Mouse (Mus musculus): ENCODE data around the gene Olfr466.
A peak's percentile ranks its signal among the peaks of the same experiment; 100 is the strongest.

Olfr466 gene

DNA sequence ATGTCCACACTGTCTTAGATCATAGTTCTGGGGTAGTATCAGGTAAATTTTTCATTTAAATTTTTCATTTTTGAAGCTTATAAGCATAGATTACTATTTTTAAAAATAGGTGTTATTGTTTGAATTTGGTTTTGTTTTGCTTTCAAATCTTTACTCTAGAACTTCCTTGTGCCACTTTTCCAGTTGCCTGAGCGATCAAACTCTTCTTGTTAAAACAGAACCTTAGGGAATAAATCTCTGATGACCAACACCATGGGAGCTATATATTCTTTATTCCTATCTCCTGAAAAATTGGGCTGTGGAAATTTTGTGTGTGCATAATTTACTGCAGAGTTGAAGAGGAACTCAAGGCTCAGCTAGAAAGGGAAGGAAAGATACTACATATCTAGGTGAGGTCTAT is at the start of gene Olfr466:
TSS of gene Olfr466 (plus strand) at position 301 of the 400 bp plus-strand sequence.
- DNase-seq, result no peak

DNA sequence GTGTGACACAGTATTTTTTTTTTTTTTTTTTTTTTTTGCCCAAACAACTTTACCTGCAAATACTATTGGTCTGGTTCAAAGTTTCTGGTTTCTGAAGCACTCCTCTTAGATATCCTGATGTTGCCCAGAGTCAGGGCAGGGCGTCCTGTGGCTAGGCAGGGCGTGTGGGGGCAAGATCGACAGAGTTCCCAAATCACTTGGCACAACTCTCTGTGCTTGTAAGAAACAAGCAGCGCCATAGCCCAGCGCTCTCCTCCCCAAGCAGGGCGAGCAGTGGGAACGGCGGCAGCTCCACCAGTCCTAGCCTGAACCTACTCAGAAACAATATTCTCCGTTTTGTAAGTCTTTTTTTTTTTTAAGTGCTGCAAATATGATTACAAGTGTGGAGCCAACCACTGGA is 49.4 kb upstream of the Olfr466 start:
- DNase-seq, result no peak

DNA sequence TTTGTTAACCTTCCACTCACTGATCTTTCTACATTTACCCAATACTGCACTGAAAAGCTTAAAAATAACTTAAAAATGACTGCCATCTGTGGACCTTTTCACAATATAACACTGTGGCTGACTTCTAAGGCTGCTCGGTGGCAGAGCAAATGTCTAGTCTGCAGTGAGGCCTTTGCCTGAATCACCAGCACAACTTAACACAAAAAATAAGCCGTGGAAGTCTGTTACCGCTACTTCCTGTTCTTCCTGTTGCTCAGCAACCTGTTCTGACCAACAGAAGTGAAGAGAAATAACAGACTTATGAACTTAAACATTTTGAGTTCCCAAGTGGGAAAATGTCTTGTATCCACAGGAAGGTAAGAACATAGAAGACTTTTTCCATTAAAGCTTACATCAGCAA is 48.8 kb upstream of the Olfr466 start:
- DNase-seq, result no peak

DNA sequence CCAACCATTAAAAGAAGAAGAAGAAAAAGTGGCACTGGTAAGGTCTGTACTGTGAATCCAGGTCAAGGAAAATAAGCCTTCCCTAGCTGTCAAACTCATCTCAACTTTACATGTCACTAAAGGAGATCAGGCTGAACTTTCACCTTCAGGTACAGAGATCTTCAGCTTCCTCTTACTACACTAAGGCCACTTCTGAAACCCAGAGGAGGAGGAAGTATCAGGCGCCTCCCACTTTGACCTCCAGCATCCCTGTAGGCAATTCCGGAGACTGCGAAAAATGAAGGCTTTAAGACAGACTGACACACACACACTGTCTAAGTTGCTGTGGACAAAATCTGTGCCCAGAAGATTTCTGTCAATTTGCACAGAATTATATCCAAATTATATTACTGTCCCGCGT is 38.1 kb upstream of the Olfr466 start:
- no peak for DNase-seq

- DNase-seq, result peak; percentile 89 to 91
These were observed 37.5 kb upstream of the Olfr466 start, which contains the start of gene Mfsd14b for GRCm38 (mm10) chr13:65112459-65113110. Gene Mfsd14b, minus strand, starts transcription at chr13:65112975.

- peak in 1 of 2 experiments; percentile 8 for DNase-seq
These were observed 36.8 kb upstream of the Olfr466 start for GRCm38 (mm10) chr13:65113239-65113638.

DNA sequence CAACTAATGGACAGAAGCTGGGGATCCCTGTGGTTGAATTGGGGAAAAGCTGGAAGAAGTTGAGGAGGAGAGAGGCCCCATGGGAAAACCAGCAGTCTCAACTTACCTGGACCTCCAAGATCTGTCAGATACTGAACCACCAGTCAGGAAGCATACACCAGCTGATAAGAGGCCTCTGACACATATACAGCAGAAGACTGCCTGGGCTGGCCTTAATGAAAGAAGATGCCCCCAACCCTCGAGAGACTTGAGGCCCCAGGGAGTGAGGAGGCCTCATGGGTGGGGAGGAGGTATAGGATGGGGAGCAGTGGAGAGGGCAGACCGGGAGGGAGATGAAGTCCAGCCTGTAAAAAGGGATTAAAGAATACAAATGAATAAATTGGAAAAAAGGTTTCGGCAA is 29.1 kb upstream of the Olfr466 start:
- no peak for DNase-seq

- DNase-seq, result no peak
These were observed 27.9 kb upstream of the Olfr466 start for GRCm38 (mm10) chr13:65122111-65122510.

- no peak for DNase-seq
These were observed 22.8 kb upstream of the Olfr466 start for GRCm38 (mm10) chr13:65127063-65127847.

DNA sequence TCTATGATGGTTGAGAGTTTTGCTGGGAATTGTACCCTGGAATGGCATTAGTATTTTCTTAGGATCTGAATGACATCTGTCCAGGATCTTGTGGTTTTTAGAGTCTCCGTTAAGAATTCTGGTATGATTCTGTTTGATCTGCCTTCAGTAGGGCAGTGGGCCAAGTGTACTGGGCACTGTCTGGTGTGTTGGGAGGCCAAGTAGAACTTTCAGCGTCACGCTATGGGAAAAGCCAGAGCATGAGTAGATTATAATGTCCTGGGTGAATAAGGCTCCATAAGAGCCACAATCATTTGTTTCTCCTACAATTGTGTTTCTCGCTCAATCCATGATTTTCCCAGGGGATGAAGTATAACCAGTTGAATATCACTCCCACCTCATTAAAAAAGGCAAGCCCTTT is 12.3 kb upstream of the Olfr466 start, which contains the start of gene Olfr465-ps1:
TSS of gene Olfr465-ps1 (plus strand) at position 301 of the 400 bp plus-strand sequence.
- no peak for DNase-seq

GRCm38 (mm10) chr13:65174102-65174501 is 24.1 kb downstream of the Olfr466 start:
- no peak for DNase-seq

- DNase-seq, result peak; percentile 4
These were observed 25.9 kb downstream of the Olfr466 start for GRCm38 (mm10) chr13:65175734-65176471.

- DNase-seq, result no peak
These were observed 26.5 kb downstream of the Olfr466 start for GRCm38 (mm10) chr13:65176472-65177091.

GRCm38 (mm10) chr13:65200667-65201066 is 50.6 kb downstream of the Olfr466 start:
- no peak for DNase-seq

All from cerebellum, postnatal 36 days (tissue).